Mouse (Mus musculus) stomach, embryonic 14.5 days (tissue): ENCODE measurements around the gene Nptxr. TPM values are rescaled to one million over a fixed set of nuclear protein-coding genes. Genes with fewer than 3 reads are reported as not detected.

Experiments
- ATAC-seq: fragments of 200-750 bp; cut with Nextera tagmentation; 2 replicates; pipeline ENCODE4 v1.8.0; 2017; ENCODE audit warnings: low read depth, moderate TSS enrichment; ENCODE audit not compliant: insufficient number of reproducible peaks, insufficient read depth, low FRiP score
- H3K27ac ChIP-seq: fragments of 300-500 bp; sonication (generic); 2 replicates; pipeline ENCODE4 v1.5.1; 2014; ENCODE audit warnings: mild to moderate bottlenecking, low read length, moderate library complexity, mixed read lengths
- H3K27me3 ChIP-seq: fragments of 300-500 bp; sonication (generic); 2 replicates; pipeline ENCODE4 v1.6.1; 2014; ENCODE audit warnings: low read length, control low read depth, mixed read lengths; ENCODE audit not compliant: control insufficient read depth, insufficient read depth
- H3K36me3 ChIP-seq: fragments of 300-500 bp; sonication (generic); 2 replicates; pipeline ENCODE4 v1.6.1; 2014; ENCODE audit warnings: mild to moderate bottlenecking, control low read depth, low read length, moderate library complexity, mixed read lengths; ENCODE audit not compliant: control insufficient read depth, insufficient read depth
- H3K4me1 ChIP-seq: fragments of 300-500 bp; sonication (generic); 2 replicates; pipeline ENCODE4 v1.6.1; 2014; ENCODE audit warnings: low read length, control low read depth, mixed read lengths; ENCODE audit not compliant: control insufficient read depth, insufficient read depth
- H3K4me2 ChIP-seq: fragments of 300-500 bp; sonication (generic); replicated peaks from 2 replicates; pipeline ENCODE4 v1.6.1; 2014; ENCODE audit warnings: low read depth, low read length, control low read depth
- H3K4me3 ChIP-seq: fragments of 300-500 bp; sonication (generic); 2 replicates; pipeline ENCODE4 v1.5.1; 2014; ENCODE audit warnings: low read depth, low read length, control low read depth
- H3K9ac ChIP-seq: fragments of 300-500 bp; sonication (generic); replicated peaks from 2 replicates; pipeline ENCODE4 v1.6.1; 2014; ENCODE audit warnings: low read depth, mild to moderate bottlenecking, control low read depth, low read length, moderate library complexity, mixed read lengths
- H3K9me3 ChIP-seq: fragments of 300-500 bp; sonication (generic); 2 replicates; pipeline ENCODE4 v1.6.1; 2016; ENCODE audit warnings: low read depth, low read length, control low read depth; ENCODE audit not compliant: control insufficient read depth
- WGBS: fragments of 180-500 bp; shearing (Covaris S2); extraction: QIAGEN DNeasy Blood & Tissue Kit; methylation state at CpG from one replicate; pipeline ENCODE4 v1.1.7; 2014; 5-methylcytosine and 5-hydroxymethylcytosine counted together
- polyA plus RNA-seq: library from polyadenylated mRNA; unstranded; fragments of >200 nt; fragmentation: Nextera tagmentation; extraction: Ambion mirVana; gene quantifications from 2 replicates; pipeline ENCODE4 v1.2.1, GENCODE M21; 2014

Nptxr gene
- polyA plus RNA-seq, 1 experiment from 2014 or later, result 2.7 TPM

DNA sequence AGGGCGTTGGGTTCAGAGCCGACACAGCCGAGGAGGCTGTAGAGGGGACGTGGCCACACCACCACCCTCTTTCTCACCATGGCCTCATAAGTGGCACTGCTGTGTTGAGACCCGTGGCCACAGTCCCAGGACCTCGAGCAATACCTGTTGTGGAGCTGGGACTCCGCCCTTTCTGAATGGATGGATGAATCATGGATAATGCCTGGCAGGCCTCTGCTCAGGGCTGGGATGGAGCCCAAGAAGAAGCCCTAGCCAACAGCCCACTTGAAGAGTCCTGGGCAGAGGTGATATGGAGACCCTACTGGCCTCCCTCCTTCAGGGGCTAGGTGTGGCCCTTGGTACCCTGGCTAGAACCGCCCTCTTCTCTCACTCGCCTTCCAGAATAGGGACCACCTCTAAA, 41.6 kb downstream of the Nptxr start:
- Histone ChIP-seq H3K27ac (no peak overlapping the region), H3K9ac (no peak overlapping the region), H3K4me2 (no peak overlapping the region), H3K36me3 (peaks cover 11% of the 10 kb centered on the region; the same call in 1 of the 2 replicates), H3K27me3 (no peaks in the 10 kb centered on the region), H3K4me3 (no peak overlapping the region), H3K9me3 (no peaks in the 10 kb centered on the region), H3K4me1 (no peaks in the 10 kb centered on the region)
- no peak for ATAC-seq
- 90% methylated on average over 9 of the region's 9 CpGs for WGBS

DNA sequence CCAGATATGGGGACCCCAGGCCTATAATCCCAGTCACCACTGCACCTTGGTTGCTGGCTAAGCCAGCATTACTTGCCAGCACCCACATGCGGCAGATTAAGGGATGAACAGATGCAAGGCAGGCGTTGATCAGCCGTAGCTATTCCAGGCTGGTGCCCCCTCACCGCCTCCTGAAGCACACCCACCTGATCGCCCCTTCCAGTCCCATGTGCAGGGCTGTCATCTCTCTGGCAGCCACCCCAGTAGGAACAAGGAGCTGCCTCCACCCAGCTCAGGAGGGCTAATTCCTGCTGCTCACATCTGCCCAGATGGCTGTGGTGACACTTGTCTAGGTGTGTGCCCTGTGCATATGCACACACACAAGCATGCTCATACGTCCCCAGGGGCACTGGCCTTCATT, 43.6 kb downstream of the Nptxr start:
- 89% methylated on average over 6 of the region's 6 CpGs for WGBS
- Histone ChIP-seq H3K27me3 (no peaks in the 10 kb centered on the region), H3K4me2 (no peak overlapping the region), H3K36me3 (peaks cover 11% of the 10 kb centered on the region; the same call in 1 of the 2 replicates), H3K9ac (no peak overlapping the region), H3K4me1 (no peaks in the 10 kb centered on the region), H3K9me3 (no peaks in the 10 kb centered on the region), H3K4me3 (no peak overlapping the region), H3K27ac (no peak overlapping the region)
- ATAC-seq, result no peak

DNA sequence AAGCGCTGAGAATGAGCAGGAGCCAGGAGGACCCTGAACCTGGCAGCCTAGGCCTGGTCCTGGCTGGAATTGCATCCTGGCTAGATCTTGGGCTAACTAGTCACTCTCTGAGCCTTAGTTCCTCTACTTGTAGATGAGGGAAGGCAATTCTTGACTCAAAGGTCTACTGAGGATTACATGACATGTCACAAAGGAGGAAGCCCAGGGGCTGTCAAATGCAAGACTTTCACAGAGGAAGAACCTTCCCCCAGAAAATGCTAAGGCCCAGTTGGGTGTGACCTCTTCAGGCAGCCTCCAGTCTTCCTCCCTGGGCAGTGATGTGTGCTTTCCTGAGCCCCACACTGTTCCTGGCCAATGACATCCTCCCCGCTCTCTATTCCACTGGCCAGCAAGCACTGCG, 47.4 kb downstream of the Nptxr start:
- Histone ChIP-seq H3K4me1 (no peaks in the 10 kb centered on the region), H3K4me2 (no peak overlapping the region), H3K4me3 (no peak overlapping the region), H3K9me3 (no peaks in the 10 kb centered on the region), H3K27me3 (no peaks in the 10 kb centered on the region), H3K27ac (no peak overlapping the region), H3K9ac (no peak overlapping the region), H3K36me3 (0 out of 2 replicates have a peak, but pooled peaks cover 4% of the 10 kb centered on the region)
- WGBS, result 83% methylated on average over 3 of the region's 3 CpGs
- no peak for ATAC-seq

DNA sequence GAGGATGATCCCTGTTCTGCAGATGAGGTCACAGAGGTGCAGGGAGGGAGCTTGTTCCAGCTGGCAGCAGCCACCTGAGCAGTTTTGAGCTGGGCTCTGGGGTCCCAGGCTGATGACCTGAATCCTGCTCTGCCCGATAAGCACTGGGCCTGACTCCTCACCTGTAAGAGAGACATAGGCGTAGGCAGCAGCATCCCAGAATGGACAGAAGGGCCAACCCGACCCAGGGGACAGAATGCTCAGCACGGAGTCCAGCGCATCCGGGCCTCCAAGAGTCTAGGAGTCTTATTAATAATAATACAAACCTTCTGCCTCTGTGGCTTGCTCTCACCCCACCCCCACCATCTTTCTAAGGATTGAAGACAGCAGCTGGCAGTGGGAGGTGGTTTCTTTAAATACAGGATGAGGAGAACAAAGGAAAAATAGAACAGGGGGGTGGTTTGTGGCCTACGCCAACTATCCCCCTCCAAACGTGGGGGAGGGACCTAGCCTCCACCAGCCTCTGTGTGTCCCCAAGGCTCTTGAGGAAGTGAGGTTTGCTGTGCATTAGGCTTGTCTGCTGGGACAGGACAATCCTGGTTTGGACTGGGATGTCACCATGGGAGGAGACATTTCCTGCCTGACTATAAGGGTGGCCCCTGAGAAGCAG, 48.5 kb downstream of the Nptxr start:
- no peaks in the 10 kb centered on the region for H3K9me3 ChIP-seq
- no peak for ATAC-seq
- no peaks in the 10 kb centered on the region for H3K36me3 ChIP-seq
- 71% methylated on average over 8 of the region's 8 CpGs for WGBS
- H3K4me2 ChIP-seq, result no peak overlapping the region
- no peak overlapping the region for H3K4me3 ChIP-seq
- H3K27me3 ChIP-seq, result no peaks in the 10 kb centered on the region
- H3K4me1 ChIP-seq, result no peaks in the 10 kb centered on the region
- no peak overlapping the region for H3K27ac ChIP-seq
- no peak overlapping the region for H3K9ac ChIP-seq

DNA sequence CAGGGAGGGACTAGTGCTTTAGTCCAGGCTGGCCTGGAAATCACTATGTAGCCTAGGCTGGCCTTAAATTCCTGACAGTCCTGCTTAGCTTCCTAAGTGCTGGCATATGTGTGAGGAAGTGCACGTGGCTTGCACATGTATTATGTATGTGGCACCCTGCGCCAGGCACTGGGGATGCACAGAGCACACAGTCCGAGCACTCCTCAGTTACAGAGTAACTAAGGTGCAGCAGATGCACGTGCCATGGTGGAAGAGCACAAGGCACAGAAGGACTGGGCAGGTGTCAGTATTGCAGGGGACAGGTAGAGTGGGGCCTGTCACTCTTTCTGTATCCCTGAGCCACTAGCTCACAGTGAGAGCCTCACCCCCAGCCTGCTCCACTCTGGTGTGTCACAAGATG, 49.4 kb downstream of the Nptxr start:
- Histone ChIP-seq H3K27ac (no peak overlapping the region), H3K27me3 (no peaks in the 10 kb centered on the region), H3K4me3 (no peak overlapping the region), H3K4me1 (no peaks in the 10 kb centered on the region), H3K9ac (no peak overlapping the region), H3K4me2 (no peak overlapping the region), H3K36me3 (no peaks in the 10 kb centered on the region), H3K9me3 (no peaks in the 10 kb centered on the region)
- ATAC-seq, result no peak
- 81% methylated on average over 4 of the region's 4 CpGs for WGBS

DNA sequence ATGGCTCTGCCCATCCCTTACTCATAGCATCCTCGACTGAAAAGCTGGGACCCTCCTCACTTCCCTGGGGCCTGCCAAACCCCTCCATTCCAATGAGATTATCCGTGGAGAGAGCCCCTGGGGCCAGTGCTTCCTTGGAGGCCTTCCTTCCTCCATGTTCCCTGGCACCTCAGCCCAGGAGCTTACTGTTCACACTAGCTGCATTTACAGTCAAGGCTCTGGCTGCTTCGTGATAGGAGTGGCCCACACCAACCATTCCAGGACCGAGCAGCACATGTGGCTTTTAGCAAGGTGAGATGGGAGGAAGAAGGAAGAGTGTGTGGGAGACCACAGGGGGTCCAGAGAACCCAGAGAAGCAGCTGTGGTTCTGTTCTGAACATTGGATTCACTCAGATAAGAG, 50.7 kb downstream of the Nptxr start:
- 54% methylated on average over 4 of the region's 4 CpGs for WGBS
- H3K4me3 ChIP-seq, result no peak overlapping the region
- H3K4me1 ChIP-seq, result no peaks in the 10 kb centered on the region
- H3K9ac ChIP-seq, result no peak overlapping the region
- H3K36me3 ChIP-seq, result no peaks in the 10 kb centered on the region
- no peaks in the 10 kb centered on the region for H3K27me3 ChIP-seq
- no peak overlapping the region for H3K4me2 ChIP-seq
- H3K27ac ChIP-seq, result no peak overlapping the region
- ATAC-seq, result no peak
- H3K9me3 ChIP-seq, result no peaks in the 10 kb centered on the region

DNA sequence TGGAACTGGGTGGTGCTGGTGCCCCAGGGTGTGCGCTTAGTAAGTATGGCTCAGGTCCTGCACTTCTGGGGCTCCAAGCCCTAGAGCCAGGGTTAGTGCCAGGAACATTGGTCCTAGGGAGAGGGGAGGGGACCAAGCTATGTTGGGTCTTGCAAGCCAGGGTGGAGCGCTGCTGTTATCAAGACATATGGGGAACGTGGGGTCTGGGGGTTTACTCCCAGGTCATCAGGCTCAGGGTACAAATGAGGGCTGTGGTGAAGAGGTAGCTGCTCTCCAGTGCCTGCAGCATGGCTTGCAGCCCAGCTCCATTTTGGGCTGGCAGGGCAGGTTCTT, 51.2 kb downstream of the Nptxr start:
- Histone ChIP-seq H3K27ac (no peak overlapping the region), H3K9me3 (no peaks in the 10 kb centered on the region), H3K36me3 (no peaks in the 10 kb centered on the region), H3K4me2 (no peak overlapping the region), H3K9ac (no peak overlapping the region), H3K4me3 (no peak overlapping the region), H3K27me3 (no peaks in the 10 kb centered on the region), H3K4me1 (no peaks in the 10 kb centered on the region)
- ATAC-seq, result no peak
- 89% methylated on average over 3 of the region's 3 CpGs for WGBS

DNA sequence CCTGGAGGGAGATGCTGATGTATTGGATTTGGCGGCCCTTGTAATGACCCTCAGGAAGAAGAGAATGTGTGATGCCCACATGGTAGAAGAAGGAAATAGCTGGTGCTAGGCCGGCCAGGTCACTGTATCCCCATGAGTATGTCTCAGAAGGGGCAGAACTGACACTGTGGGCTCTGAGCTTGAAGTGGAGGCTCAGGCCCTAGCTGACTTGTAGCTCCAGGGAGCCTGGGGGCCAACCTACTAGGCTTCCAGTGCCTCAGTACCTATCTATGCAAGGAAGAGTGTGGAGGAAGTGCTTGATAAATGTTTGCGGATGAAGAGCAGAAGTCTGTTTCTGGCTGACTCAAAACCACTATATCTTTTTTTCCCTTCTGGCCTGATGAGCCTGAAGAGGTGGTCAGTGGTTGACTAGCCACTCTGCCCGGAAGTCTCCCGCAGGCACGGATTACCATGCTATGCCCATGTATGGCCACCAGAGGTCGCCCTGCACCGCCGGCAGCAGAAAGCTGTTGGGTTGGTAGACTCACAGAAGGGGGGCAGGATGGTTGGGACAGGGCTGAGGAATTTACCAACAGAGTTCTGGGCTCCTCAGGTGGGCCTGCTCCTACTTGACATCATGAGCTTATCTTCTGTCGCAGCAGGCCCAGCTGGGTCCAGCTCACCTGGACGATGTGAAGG, 51.7 kb downstream of the Nptxr start:
- Histone ChIP-seq H3K27ac (no peak overlapping the region), H3K36me3 (no peaks in the 10 kb centered on the region), H3K4me1 (no peaks in the 10 kb centered on the region), H3K9ac (no peak overlapping the region), H3K27me3 (no peaks in the 10 kb centered on the region), H3K9me3 (no peaks in the 10 kb centered on the region), H3K4me2 (no peak overlapping the region), H3K4me3 (no peak overlapping the region)
- WGBS, result 21% methylated on average over 11 of the region's 11 CpGs
- ATAC-seq, result peak; percentile 57; the same call in 1 of the 2 replicates

DNA sequence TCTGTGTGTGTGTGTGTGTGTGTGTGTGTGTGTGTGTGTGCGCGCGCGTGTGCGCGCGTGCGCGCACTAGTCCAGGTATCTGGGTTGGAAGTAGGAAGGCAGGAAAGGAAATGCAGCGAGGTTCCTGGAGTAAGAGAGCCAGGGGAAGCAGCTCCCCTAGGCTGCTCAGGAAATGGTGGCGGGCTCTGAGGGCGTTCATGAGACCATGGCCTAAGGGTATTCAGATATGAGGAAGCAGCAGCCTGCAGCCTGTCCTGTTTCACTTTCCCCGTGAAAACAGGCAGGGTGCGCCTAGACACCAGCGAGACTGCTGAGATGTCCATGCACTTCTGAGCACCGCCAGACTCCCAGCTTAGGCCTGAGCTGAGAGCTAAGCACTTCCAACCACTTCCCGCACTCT, 52.8 kb downstream of the Nptxr start:
- 77% methylated on average over 17 of the region's 17 CpGs for WGBS
- Histone ChIP-seq H3K9ac (no peak overlapping the region), H3K4me2 (no peak overlapping the region)

More for the DNA sequence above, 52.8 kb downstream of the Nptxr start:
- no peaks in the 10 kb centered on the region for H3K36me3 ChIP-seq
- no peaks in the 10 kb centered on the region for H3K4me1 ChIP-seq
- H3K4me3 ChIP-seq, result no peak overlapping the region
- no peak overlapping the region for H3K27ac ChIP-seq
- H3K27me3 ChIP-seq, result no peaks in the 10 kb centered on the region
- H3K9me3 ChIP-seq, result no peaks in the 10 kb centered on the region
- no peak for ATAC-seq
